Mouse (Mus musculus): ENCODE measurements around the gene F2. TPM values are rescaled to one million over a fixed set of nuclear protein-coding genes. Genes with fewer than 3 reads are reported as not detected.
"Not testable (repeated sequence)": the region's sequence is repeated elsewhere in the genome, so short reads cannot be mapped to it uniquely, and the experiment has no call there.

F2 gene
- total RNA-seq, 2 experiments from 2014 or later = not detected

DNA sequence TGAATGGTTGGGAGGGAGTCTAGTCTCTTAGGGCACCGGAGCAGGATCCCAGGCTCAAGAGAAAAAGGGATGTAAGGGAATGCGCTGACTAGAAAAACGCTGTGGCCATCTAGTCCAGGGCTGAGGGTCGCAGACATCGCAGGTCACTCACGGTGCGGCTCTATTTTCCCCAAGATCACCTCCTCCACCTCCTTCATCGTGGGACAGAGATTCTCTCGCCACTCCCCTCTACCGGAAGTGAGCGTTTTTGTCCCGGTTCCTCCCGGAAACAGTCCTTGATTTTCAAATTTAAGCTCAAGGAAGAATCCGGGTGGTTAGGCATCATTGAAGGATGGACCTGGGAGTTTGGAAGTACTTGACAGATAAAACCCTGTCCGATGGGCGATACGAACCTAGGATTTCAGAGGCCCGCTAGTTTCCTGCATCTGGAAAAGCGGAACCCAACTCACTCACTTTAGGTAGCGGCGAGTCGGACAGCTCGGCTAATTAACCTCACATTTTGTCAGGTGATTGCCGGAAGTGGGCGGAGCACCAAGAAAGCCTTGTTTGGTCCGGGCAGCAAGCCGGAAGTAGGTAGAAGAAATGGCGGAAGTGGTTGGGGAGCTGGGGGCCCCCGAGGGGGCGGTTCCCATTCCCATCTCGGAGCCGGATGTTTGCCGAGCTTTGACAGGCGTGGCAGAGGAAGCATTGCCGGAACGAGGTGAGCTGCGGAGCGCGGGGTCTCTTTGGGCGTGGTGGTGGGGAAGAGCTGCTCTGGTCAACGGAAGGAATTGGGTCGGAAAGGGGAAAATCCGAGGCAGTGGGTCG, 13.5 kb upstream of the F2 start, which contains the start of the genes Zfp408 and Arhgap1:
Gene Zfp408 (minus strand): TSS at position 239 of the 807 bp plus-strand sequence.
Gene Arhgap1 (plus strand): TSS at position 308 of the 807 bp plus-strand sequence.
- DNase-seq (ENCODE audit: low spot score in 2 of 2) = peak; percentile 92 to 95
- intact Hi-C loops (cut with DNase I) = loop anchor here (5.0 kb wide), 1 partner anchor 63 kb away; the partner anchor contains the start of genes Atg13 and Harbi1

- DNase-seq (ENCODE audit: low spot score in 2 of 2) = no peak
- intact Hi-C loops (cut with DNase I) = no loop called here
Observed at GRCm38 (mm10) chr2:91649152-91649551, 12.9 kb upstream of the F2 start.

DNA sequence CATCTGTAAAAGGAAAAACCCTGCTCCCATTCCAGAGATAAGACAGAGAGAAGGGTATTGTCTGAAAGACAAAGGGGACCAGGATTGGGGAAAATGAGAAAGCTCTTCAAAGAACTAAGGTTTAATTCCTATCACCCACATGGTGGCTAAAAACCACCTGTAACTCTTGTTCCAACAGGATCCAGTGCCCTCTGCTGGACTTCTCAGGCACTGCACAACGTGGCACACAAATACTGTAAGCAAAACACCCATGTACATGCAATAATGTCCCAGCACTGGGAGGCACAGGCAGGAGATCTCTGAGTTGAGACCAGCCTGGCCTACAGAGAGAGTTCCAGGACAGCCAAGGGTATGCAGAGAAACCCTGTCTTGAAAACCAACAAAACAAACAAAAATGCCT, 10.5 kb upstream of the F2 start:
- intact Hi-C loops (cut with DNase I) = no loop called here
- DNase-seq (ENCODE audit: low spot score in 2 of 2) = peak in 1 of 2 experiments; percentile 35

GRCm38 (mm10) chr2:91645811-91646210, 9.6 kb upstream of the F2 start:
- no peak for DNase-seq (ENCODE audit: low spot score in 2 of 2)
- intact Hi-C loops (cut with DNase I) = no loop called here

GRCm38 (mm10) chr2:91645354-91645753, 9.1 kb upstream of the F2 start:
- DNase-seq (ENCODE audit: low spot score in 2 of 2) = no peak
- intact Hi-C loops (cut with DNase I) = no loop called here

GRCm38 (mm10) chr2:91644021-91644420, 7.8 kb upstream of the F2 start:
- DNase-seq (ENCODE audit: low spot score in 2 of 2) = no peak
- intact Hi-C loops (cut with DNase I) = no loop called here

DNA sequence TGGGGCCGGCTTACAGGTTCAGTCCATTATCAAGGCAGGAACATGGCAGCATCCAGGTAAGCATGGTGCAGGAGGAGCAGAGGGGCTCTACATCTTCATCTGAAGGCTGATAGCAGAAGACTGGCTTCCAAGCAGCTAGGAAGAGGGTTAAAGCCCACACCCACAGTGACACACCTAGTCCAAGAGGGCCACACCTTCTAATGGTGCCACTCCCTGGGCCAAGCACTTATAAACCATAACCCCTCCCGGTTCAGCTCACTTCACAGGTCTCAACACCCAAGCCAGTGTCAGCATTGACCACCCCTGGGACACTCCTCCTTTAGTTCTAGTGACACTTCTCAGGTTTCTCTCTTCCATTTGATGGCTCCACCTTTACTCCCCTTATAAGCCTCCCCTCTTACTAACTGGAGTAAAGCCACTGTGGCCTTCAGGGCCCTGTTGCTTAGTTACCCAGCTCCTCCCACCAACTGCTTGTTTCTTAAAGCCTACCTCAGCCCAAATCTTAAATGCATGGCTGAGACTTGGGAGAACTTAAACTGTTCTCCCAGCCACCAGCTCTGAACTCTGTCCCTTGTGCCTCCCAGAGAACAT, 6.7 kb upstream of the F2 start:
- DNase-seq (ENCODE audit: low spot score in 2 of 2) = no peak
- intact Hi-C loops (cut with DNase I) = no loop called here

GRCm38 (mm10) chr2:91638931-91639330, 2.7 kb upstream of the F2 start:
- DNase-seq (ENCODE audit: low spot score in 2 of 2) = no peak
- intact Hi-C loops (cut with DNase I) = no loop called here

DNA sequence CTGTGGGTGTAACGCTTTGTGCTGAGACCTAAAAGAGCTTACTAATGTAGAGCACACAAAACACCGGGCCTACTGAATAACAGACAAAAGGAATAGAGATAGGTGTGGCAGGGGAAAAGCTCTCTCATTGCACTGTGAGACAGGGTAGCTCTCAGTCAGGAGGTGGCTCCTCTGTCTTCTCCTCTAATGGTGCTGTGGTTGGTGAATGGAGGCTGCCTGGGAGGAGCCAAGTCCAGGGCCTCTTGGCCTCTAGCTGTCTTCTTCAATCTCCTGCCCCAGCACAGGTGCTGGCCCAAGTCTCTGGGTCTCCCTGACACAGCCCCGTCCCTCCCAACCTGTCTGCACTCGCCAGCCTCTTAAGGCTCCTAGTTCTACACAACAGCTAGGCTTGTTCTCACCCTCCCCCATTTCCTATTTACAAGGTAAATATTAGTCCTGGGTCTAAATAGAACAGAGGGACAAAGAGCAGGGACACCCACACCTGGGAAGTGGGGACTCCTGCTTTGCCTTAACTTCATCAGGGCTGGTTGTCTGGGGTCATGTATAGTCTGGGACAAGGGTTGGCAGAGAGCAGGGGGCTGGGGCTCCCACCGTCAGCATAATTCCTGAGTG, 619 bp upstream of the F2 start:
- DNase-seq (ENCODE audit: low spot score in 2 of 2) = no peak
- intact Hi-C loops (cut with DNase I) = no loop called here

- no peak for DNase-seq (ENCODE audit: low spot score in 2 of 2)
- intact Hi-C loops (cut with DNase I) = no loop called here
Observed at GRCm38 (mm10) chr2:91635486-91635885, 728 bp downstream of the F2 start.

DNA sequence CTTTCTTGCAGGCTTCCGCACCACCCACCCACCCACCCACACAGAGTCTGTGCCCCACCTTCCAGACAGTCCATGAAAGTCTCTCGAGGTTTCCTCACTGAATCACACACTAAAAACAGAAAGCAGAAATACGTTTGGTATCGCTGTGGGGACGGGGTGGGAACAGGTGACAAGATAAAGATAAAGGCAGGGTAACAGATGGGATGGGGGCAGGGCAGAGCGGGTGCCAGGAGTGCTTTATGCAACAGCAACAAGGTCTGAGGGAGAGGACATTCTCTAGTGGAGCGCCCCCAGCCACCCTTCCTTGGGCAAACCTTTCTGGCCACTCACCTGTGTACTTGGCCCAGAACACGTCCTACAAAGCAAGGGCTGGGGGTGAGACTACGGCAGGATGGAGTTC, 1.4 kb downstream of the F2 start:
- intact Hi-C loops (cut with DNase I) = no loop called here
- DNase-seq (ENCODE audit: low spot score in 2 of 2) = peak in 1 of 2 experiments; percentile 34

DNA sequence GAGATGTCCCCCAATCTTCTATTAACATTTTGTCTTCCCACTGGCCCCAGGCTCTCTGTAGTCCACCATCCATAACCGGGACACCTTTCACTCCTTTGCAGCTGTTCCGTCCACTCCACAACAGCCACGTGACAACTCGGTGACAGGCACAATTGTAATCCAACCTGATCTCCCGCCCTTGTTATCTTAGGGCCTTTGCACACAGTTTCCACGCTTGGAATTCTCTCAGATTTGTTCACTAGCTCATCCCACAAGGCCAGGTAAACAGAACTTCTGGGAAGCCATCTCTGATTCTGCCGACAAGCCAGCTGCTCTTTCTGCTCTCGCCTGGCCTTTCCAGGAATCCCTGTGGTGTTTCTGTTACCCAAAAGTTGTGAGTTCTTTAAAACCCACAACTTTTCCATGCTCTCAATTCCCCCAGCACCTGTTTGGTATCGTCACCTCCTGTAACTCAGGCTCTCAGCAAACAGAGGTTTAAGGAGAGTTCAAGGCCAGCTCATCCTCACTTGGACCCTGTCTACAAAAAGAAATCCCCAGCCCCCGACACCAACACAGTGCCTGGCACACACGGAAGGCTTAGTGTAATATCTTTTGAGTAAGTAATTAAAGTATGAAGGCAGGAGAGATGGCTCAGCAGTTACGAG, 2.8 kb downstream of the F2 start:
- intact Hi-C loops (cut with DNase I) = no loop called here
- no peak for DNase-seq (ENCODE audit: low spot score in 2 of 2)

DNA sequence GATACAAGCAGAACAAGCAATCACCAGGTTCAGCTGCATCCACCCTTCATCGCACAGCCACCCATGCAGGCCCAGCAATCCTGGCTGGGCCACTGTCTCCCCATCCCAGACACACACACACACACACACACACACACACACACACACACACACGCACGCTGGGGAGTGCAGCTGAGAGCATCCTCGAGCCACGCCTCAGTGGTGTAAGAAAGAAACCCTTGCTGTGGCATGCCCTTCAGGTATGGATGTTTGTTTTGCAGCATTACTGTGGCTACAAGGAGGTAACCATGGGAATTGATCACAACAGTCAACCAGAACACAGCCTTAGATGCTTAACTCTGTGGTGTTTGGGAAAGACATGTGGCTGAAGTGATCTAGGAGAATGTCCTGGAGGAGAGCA, 3.9 kb downstream of the F2 start:
- no peak for DNase-seq (ENCODE audit: low spot score in 2 of 2)
- intact Hi-C loops (cut with DNase I) = no loop called here

DNA sequence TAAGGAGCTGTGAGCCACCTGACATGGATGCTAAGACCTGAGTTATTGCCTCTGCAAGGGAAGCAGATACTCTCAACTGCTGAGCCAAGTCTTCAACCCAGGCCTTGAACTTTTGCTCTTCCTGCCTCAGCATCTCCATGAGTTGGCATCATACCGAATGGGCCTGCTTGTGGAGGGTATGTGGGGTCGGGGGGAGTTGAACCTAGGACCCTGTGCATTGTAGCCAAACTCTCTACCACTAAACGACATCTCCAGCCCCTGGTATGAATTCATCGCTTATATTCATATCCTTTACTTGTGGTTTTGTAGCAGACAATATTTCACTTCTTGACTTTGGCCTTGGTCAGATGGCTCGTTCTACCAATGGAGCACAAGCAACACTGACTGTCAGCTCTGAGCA, 4.4 kb downstream of the F2 start:
- intact Hi-C loops (cut with DNase I) = no loop called here
- peak in 1 of 2 experiments; percentile 1 for DNase-seq (ENCODE audit: low spot score in 2 of 2)

GRCm38 (mm10) chr2:91630384-91630783, 5.8 kb downstream of the F2 start:
- intact Hi-C loops (cut with DNase I) = no loop called here
- DNase-seq (ENCODE audit: low spot score in 2 of 2) = peak in 1 of 2 experiments; percentile 4

- DNase-seq (ENCODE audit: low spot score in 2 of 2) = peak in 1 of 2 experiments; percentile 45
- intact Hi-C loops (cut with DNase I) = no loop called here
Observed at GRCm38 (mm10) chr2:91629682-91630081, 6.5 kb downstream of the F2 start.

GRCm38 (mm10) chr2:91628171-91628570, 8.0 kb downstream of the F2 start:
- intact Hi-C loops (cut with DNase I) = no loop called here
- no peak for DNase-seq (ENCODE audit: low spot score in 2 of 2)

DNA sequence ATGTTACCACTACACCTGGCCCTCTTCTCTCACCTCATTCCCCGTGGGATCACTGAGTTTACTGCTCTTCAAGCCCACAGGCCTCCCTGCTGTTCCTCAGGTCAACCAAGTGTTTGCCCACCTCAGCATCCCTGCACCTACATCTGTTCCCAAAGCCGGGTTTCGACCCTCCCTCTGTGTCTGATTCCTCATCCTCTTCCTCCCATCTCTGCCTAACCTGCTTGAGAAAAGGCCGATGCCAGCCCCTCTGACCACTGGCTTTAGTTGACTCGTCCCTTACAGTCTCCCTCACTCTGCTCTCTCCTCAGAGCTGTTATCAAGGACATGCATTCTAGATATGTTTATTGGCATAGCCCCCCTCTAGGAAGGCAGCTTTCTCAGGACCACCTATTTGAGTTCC, 8.7 kb downstream of the F2 start:
- intact Hi-C loops (cut with DNase I) = no loop called here

GRCm38 (mm10) chr2:91623366-91623765, 12.8 kb downstream of the F2 start:
- intact Hi-C loops (cut with DNase I) = not testable (repeated sequence)

More for the DNA sequence above, 8.7 kb downstream of the F2 start:
- DNase-seq (ENCODE audit: low spot score in 2 of 2) = no peak

GRCm38 (mm10) chr2:91622356-91622755, 13.9 kb downstream of the F2 start:
- intact Hi-C loops (cut with DNase I) = no loop called here
- DNase-seq (ENCODE audit: low spot score in 2 of 2) = no peak

More at GRCm38 (mm10) chr2:91623366-91623765, 12.8 kb downstream of the F2 start:
- DNase-seq (ENCODE audit: low spot score in 2 of 2) = not testable (repeated sequence)
